Mouse (Mus musculus): ENCODE measurements around the gene Hdac9. TPM values are rescaled to one million over a fixed set of nuclear protein-coding genes. Genes with fewer than 3 reads are reported as not detected.

The Hdac9 gene
- total and polyA plus RNA-seq, 2 experiments, result 0.56 to 1.6 TPM

DNA sequence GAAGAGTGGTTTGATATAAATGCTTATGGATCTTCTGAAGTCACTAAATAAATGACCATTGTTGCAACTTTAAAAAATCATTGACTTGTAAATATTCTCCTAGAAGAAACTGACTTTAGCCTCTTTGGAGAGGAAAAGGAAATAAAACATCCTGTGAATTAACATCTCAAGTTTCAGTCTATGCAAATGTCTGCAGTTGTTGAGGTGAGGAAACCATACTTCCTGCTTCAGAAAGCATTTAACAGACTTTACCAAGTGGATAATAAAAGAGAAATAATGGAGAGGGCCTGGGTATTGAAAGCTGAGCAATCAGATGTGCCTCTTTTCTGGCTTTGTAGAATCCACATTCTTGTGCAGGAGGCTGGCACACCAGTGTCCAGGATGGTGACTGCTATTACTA, 110.4 kb downstream of the Hdac9 start:
- no peak overlapping the region for H3K4me3 ChIP-seq (ENCODE audit: insufficient read depth, low read depth, low read length)
- no peaks in the 10 kb centered on the region for H3K79me2 ChIP-seq (ENCODE audit: control insufficient read depth, insufficient read depth, low read length)
- no peaks in the 10 kb centered on the region for H3K27me3 ChIP-seq (ENCODE audit: control insufficient read depth, insufficient read depth, low read length)
- H3K9ac ChIP-seq (ENCODE audit: low read depth, low read length), result no peak overlapping the region
- H3K27ac ChIP-seq (replicated peaks; ENCODE audit: insufficient read depth, low read depth, low read length), result no peak overlapping the region
- DNase-seq (ENCODE audit: extremely low read depth, low read depth, low spot score), result no peak
- H3K36me3 ChIP-seq (ENCODE audit: control insufficient read depth, insufficient read depth, low read length), result no peaks in the 10 kb centered on the region
- H3K4me1 ChIP-seq (ENCODE audit: control insufficient read depth, insufficient read depth, low read length), result no peaks in the 10 kb centered on the region
- no peak for TF ChIP-seq CTCF (IDR thresholded peaks at IDR 0.05; ENCODE audit: low read depth, low read length)
- no peak for TF ChIP-seq POLR2A (IDR thresholded peaks at IDR 0.05; ENCODE audit: extremely low read depth, insufficient read depth, low read length)

DNA sequence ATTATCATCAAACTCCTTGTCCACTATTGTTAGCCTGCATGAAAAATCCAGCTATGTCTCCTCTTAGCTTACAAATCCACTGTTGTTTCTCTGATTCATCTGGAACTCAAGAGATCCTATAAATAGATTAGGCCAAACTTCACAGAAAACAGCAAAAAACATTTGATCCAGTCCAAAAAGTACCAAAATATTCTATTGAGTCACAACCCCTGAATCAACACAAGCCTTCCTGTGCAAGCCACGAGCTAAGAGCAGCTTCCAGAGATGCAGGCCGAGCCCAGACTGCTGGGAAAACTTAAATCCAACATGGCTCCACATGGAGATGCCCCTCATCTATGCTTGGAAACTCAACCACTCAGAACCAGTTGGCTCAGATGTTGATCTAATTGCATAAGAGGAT, 113.2 kb downstream of the Hdac9 start:
- WGBS, result 77% methylated on average over 2 of the region's 2 CpGs
- Histone ChIP-seq H3K79me2 (ENCODE audit: control insufficient read depth, insufficient read depth, low read length) (no peaks in the 10 kb centered on the region), H3K36me3 (ENCODE audit: control insufficient read depth, insufficient read depth, low read length) (no peaks in the 10 kb centered on the region), H3K9ac (ENCODE audit: low read depth, low read length) (no peak overlapping the region), H3K4me1 (ENCODE audit: control insufficient read depth, insufficient read depth, low read length) (no peaks in the 10 kb centered on the region), H3K27me3 (ENCODE audit: control insufficient read depth, insufficient read depth, low read length) (no peaks in the 10 kb centered on the region), H3K4me3 (ENCODE audit: insufficient read depth, low read depth, low read length) (no peak overlapping the region), H3K27ac (replicated peaks; ENCODE audit: insufficient read depth, low read depth, low read length) (no peak overlapping the region)
- no peak for DNase-seq (ENCODE audit: extremely low read depth, low read depth, low spot score)
- TF ChIP-seq POLR2A (IDR thresholded peaks at IDR 0.05; ENCODE audit: extremely low read depth, insufficient read depth, low read length) (no peak), CTCF (IDR thresholded peaks at IDR 0.05; ENCODE audit: low read depth, low read length) (no peak)

GRCm38 (mm10) chr12:34802308-34802707, 114.6 kb downstream of the Hdac9 start:
- Histone ChIP-seq H3K4me3 (ENCODE audit: insufficient read depth, low read depth, low read length) (no peak overlapping the region), H3K9ac (ENCODE audit: low read depth, low read length) (no peak overlapping the region), H3K27ac (replicated peaks; ENCODE audit: insufficient read depth, low read depth, low read length) (no peak overlapping the region), H3K27me3 (ENCODE audit: control insufficient read depth, insufficient read depth, low read length) (no peaks in the 10 kb centered on the region), H3K79me2 (ENCODE audit: control insufficient read depth, insufficient read depth, low read length) (no peaks in the 10 kb centered on the region), H3K36me3 (ENCODE audit: control insufficient read depth, insufficient read depth, low read length) (no peaks in the 10 kb centered on the region), H3K4me1 (ENCODE audit: control insufficient read depth, insufficient read depth, low read length) (no peaks in the 10 kb centered on the region)
- whole genome bisulfite sequencing, result 90% methylated on average over 4 of the region's 4 CpGs
- no peak for TF ChIP-seq CTCF (IDR thresholded peaks at IDR 0.05; ENCODE audit: low read depth, low read length)
- no peak for TF ChIP-seq POLR2A (IDR thresholded peaks at IDR 0.05; ENCODE audit: extremely low read depth, insufficient read depth, low read length)
- no peak for DNase-seq (ENCODE audit: extremely low read depth, low read depth, low spot score)

DNA sequence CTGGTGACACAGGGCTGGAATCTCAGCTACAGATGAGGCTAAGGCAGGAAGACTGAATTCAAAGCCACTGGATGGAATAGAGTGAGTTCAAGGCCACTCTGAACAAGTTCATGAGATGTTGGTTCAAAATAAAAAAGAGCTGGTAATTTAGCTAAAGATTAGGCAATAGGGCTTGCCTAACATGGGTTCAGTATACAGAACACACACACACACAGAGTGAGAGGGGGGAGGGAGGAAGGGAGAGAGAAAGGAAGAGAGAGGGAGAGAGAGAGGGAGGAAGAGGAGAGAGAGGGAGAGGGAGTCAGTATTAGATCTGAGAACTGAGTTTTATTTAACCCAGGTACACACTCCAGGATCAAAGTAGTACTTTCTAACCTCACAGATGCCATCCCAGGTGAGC, 115.1 kb downstream of the Hdac9 start:
- TF ChIP-seq POLR2A (IDR thresholded peaks at IDR 0.05; ENCODE audit: extremely low read depth, insufficient read depth, low read length) (no peak), CTCF (IDR thresholded peaks at IDR 0.05; ENCODE audit: low read depth, low read length) (no peak)
- H3K27me3 ChIP-seq (ENCODE audit: control insufficient read depth, insufficient read depth, low read length), result no peaks in the 10 kb centered on the region

GRCm38 (mm10) chr12:34797389-34797788, 119.5 kb downstream of the Hdac9 start:
- TF ChIP-seq POLR2A (IDR thresholded peaks at IDR 0.05; ENCODE audit: extremely low read depth, insufficient read depth, low read length), result no peak
- TF ChIP-seq CTCF (IDR thresholded peaks at IDR 0.05; ENCODE audit: low read depth, low read length), result no peak
- Histone ChIP-seq H3K27me3 (ENCODE audit: control insufficient read depth, insufficient read depth, low read length) (no peaks in the 10 kb centered on the region), H3K27ac (replicated peaks; ENCODE audit: insufficient read depth, low read depth, low read length) (no peak overlapping the region), H3K4me1 (ENCODE audit: control insufficient read depth, insufficient read depth, low read length) (no peaks in the 10 kb centered on the region), H3K4me3 (ENCODE audit: insufficient read depth, low read depth, low read length) (no peak overlapping the region), H3K9ac (ENCODE audit: low read depth, low read length) (no peak overlapping the region), H3K79me2 (ENCODE audit: control insufficient read depth, insufficient read depth, low read length) (no peaks in the 10 kb centered on the region), H3K36me3 (ENCODE audit: control insufficient read depth, insufficient read depth, low read length) (no peaks in the 10 kb centered on the region)
- no peak for DNase-seq (ENCODE audit: extremely low read depth, low read depth, low spot score)
- 86% methylated on average over 2 of the region's 2 CpGs for WGBS

More for the DNA sequence above, 115.1 kb downstream of the Hdac9 start:
- H3K79me2 ChIP-seq (ENCODE audit: control insufficient read depth, insufficient read depth, low read length), result no peaks in the 10 kb centered on the region
- no peaks in the 10 kb centered on the region for H3K4me1 ChIP-seq (ENCODE audit: control insufficient read depth, insufficient read depth, low read length)
- H3K27ac ChIP-seq (replicated peaks; ENCODE audit: insufficient read depth, low read depth, low read length), result no peak overlapping the region
- peak; percentile 20 for DNase-seq (ENCODE audit: extremely low read depth, low read depth, low spot score)
- H3K4me3 ChIP-seq (ENCODE audit: insufficient read depth, low read depth, low read length), result no peak overlapping the region
- H3K36me3 ChIP-seq (ENCODE audit: control insufficient read depth, insufficient read depth, low read length), result no peaks in the 10 kb centered on the region
- no peak overlapping the region for H3K9ac ChIP-seq (ENCODE audit: low read depth, low read length)

DNA sequence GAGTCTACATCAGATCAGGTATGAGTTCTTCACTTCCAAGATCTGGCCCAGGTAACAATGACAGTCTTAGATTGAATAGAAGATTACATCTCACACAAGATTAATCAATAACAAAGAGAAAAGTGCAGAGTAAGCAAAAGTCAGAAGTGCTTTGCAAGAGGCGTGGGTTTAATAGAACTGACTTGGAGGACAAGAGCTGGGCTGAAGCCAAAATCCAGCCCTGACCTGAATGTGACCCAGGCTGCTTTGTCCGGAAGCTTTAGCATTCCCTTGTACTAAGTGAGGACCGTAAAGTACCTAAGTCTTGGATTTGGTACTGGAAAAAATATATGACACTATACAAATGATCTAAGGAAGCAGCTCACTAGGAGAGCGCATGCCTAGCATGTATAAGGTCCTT, 121.4 kb downstream of the Hdac9 start:
- no peak for TF ChIP-seq CTCF (IDR thresholded peaks at IDR 0.05; ENCODE audit: low read depth, low read length)
- TF ChIP-seq POLR2A (IDR thresholded peaks at IDR 0.05; ENCODE audit: extremely low read depth, insufficient read depth, low read length), result no peak
- H3K79me2 ChIP-seq (ENCODE audit: control insufficient read depth, insufficient read depth, low read length), result no peaks in the 10 kb centered on the region
- H3K36me3 ChIP-seq (ENCODE audit: control insufficient read depth, insufficient read depth, low read length), result no peaks in the 10 kb centered on the region
- H3K9ac ChIP-seq (ENCODE audit: low read depth, low read length), result no peak overlapping the region
- H3K4me3 ChIP-seq (ENCODE audit: insufficient read depth, low read depth, low read length), result no peak overlapping the region
- H3K4me1 ChIP-seq (ENCODE audit: control insufficient read depth, insufficient read depth, low read length), result no peaks in the 10 kb centered on the region
- WGBS, result 60% methylated on average over 4 of the region's 4 CpGs
- H3K27me3 ChIP-seq (ENCODE audit: control insufficient read depth, insufficient read depth, low read length), result no peaks in the 10 kb centered on the region
- DNase-seq (ENCODE audit: extremely low read depth, low read depth, low spot score), result no peak
- H3K27ac ChIP-seq (replicated peaks; ENCODE audit: insufficient read depth, low read depth, low read length), result no peak overlapping the region

All from liver, adult 2 months (tissue).